Mouse (Mus musculus): ENCODE data around the gene Sntb2. TPM values are rescaled to one million over a fixed set of nuclear protein-coding genes. Genes with fewer than 3 reads are reported as not detected.

Sntb2 gene
- polyA plus RNA-seq, 1 experiment from 2014 or later, result 15.1 TPM

DNA sequence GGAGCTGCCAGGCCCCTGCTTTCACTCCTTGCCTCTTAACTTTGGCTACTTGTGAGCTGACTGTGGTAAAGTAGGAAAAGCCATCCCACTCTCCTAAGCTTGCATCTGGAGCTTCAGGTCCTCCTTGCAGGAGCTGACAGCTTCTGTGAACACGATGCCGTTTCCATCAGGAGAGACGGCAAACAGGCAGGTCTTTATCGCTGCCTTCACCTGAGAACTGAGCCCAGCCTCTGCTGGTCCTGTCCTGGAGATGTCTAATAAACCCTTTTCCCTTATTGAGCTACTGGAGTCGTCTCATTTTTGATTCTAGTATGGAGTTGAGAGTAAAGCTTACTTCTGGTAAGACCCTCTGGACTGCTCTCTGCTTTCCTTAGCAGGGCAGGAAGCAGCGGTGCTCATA, 109.9 kb downstream of the Sntb2 start:
- peaks cover 79% of the 10 kb centered on the region for H3K36me3 ChIP-seq (ENCODE audit: control insufficient read depth, insufficient read depth, low read length)
- no peak overlapping the region for H3K27ac ChIP-seq (ENCODE audit: low read depth)
- H3K9me3 ChIP-seq (ENCODE audit: control insufficient read depth, low read length), result no peaks in the 10 kb centered on the region
- H3K4me2 ChIP-seq (ENCODE audit: low read length), result no peak overlapping the region
- no peaks in the 10 kb centered on the region for H3K27me3 ChIP-seq (replicated peaks; ENCODE audit: control insufficient read depth, insufficient read depth, low read length)
- DNase-seq (ENCODE audit: low spot score), result no peak
- 89% methylated on average over 6 of the region's 6 CpGs for WGBS
- no peak for ATAC-seq (replicated peaks; ENCODE audit: low FRiP score, low TSS enrichment, low read depth)
- no peaks in the 10 kb centered on the region; the same call in 1 of the 2 replicates for H3K4me1 ChIP-seq (replicated peaks; ENCODE audit: control insufficient read depth, insufficient read depth, low read length)
- no peak overlapping the region for H3K9ac ChIP-seq (ENCODE audit: low read length)
- H3K4me3 ChIP-seq (ENCODE audit: low read depth, low read length), result no peak overlapping the region

DNA sequence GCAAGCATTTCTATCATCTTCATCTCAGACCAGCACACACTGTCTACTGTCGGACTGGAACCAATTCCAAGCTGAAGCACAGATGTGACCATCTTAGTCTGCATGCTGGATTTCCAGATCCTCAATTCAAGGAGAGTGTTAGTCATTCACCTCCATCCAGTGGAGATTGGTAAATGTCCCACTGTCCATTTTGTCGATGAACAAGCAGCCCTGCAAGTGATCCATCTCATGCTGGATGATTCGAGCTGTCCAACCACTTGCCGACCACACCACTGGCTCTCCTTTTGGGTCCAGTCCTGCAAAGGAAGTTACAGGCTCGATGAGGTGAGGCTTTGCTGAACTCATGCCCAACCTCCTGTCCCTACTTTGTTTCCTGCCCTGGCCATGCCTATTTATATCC, 111.4 kb downstream of the Sntb2 start:
- H3K4me3 ChIP-seq (ENCODE audit: low read depth, low read length), result peak overlapping the region; percentile 78; the same call in 1 of the 2 replicates
- WGBS, result 83% methylated on average over 5 of the region's 5 CpGs
- H3K9ac ChIP-seq (ENCODE audit: low read length), result no peak overlapping the region
- H3K27ac ChIP-seq (ENCODE audit: low read depth), result no peak overlapping the region
- no peaks in the 10 kb centered on the region; the same call in 1 of the 2 replicates for H3K4me1 ChIP-seq (replicated peaks; ENCODE audit: control insufficient read depth, insufficient read depth, low read length)
- DNase-seq (ENCODE audit: low spot score) (no peak), ATAC-seq (replicated peaks; ENCODE audit: low FRiP score, low TSS enrichment, low read depth) (no peak)
- peaks cover 83% of the 10 kb centered on the region for H3K36me3 ChIP-seq (ENCODE audit: control insufficient read depth, insufficient read depth, low read length)
- H3K4me2 ChIP-seq (ENCODE audit: low read length), result peak overlapping the region; percentile 82; the same call in 1 of the 2 replicates
- no peaks in the 10 kb centered on the region for H3K9me3 ChIP-seq (ENCODE audit: control insufficient read depth, low read length)
- no peaks in the 10 kb centered on the region for H3K27me3 ChIP-seq (replicated peaks; ENCODE audit: control insufficient read depth, insufficient read depth, low read length)

DNA sequence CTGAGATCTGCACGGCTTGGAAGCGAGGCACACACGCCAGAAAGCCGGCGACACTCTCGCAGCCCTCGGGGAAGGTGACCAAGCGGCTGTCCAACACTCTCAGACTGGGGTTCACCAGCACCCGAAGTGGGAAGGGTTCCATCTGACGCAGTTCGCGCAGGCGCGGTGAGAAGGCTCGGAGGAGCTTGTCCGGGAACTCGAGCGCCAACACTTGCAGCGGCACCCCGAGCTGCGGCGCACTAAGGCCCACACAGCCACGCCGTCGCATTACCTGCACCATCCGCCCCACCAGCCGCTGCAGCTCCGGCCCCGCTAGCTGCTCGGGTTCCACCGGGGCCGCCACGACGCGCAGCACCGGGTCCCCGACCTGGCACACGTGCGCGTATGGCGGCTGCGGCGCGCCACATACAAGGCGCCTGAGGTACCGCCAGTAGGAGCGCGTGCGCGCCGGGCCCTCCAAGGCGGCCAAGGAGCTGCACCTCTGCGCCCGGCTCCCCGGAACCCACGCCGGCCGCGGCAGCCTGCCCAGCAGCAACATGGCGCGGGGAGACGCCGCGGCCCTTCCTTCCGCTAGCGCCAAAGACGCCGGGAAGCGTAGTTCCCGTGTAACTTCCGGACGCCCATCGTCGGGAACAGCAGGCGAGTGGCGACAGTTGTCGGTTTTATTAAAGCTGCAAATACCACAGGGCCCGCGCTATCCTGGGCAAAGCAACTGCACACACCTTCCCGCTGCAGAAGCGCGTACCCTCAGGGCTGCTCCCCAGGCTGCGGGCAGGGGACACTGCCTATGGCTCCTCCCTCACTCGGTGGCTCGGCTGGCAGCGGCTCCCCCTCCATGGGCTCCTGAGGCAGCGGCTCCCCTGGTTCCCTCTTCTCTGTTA, 112.8 kb downstream of the Sntb2 start, which contains the start of gene Pdf:
Pdf (minus strand) TSS at position 554 of the 881 bp plus-strand sequence.
- no peaks in the 10 kb centered on the region for H3K9me3 ChIP-seq (ENCODE audit: control insufficient read depth, low read length)
- peak within 1 kb of the TSS; percentile 78 for H3K4me3 ChIP-seq (ENCODE audit: low read depth, low read length)
- peaks cover 83% of the 10 kb centered on the region for H3K36me3 ChIP-seq (ENCODE audit: control insufficient read depth, insufficient read depth, low read length)
- no peaks in the 10 kb centered on the region; the same call in 1 of the 2 replicates for H3K4me1 ChIP-seq (replicated peaks; ENCODE audit: control insufficient read depth, insufficient read depth, low read length)
- under 1% methylated on average over 84 of the region's 87 CpGs for WGBS
- H3K27ac ChIP-seq (ENCODE audit: low read depth), result peak within 1 kb of the TSS; percentile 92
- H3K27me3 ChIP-seq (replicated peaks; ENCODE audit: control insufficient read depth, insufficient read depth, low read length), result no peaks in the 10 kb centered on the region
- H3K4me2 ChIP-seq (ENCODE audit: low read length), result peak within 1 kb of the TSS; percentile 82
- DNase-seq (ENCODE audit: low spot score) (peak; percentile 86), ATAC-seq (replicated peaks; ENCODE audit: low FRiP score, low TSS enrichment, low read depth) (peak; percentile 75)
- peak within 1 kb of the TSS; percentile 86 for H3K9ac ChIP-seq (ENCODE audit: low read length)

DNA sequence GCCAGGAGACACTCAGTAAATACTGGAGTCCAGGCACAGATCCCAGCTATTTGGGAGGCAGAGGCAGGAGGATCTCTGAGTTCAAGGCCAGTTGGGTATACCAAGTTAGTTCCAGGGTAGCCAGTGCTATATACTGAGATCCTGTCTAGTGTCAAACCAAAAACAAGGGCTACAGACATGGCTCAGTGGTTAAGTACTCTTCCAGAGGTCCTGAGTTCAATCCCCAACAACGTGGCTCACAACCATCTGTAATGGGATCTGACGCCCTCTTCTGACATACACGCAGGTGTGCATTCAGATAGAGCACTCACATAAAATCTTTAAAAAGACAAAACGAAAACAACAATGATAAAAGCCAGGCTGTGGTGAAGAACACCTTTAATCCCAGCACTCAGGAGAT, 113.9 kb downstream of the Sntb2 start:
- Histone ChIP-seq H3K27me3 (replicated peaks; ENCODE audit: control insufficient read depth, insufficient read depth, low read length) (no peaks in the 10 kb centered on the region), H3K9ac (ENCODE audit: low read length) (no peak overlapping the region), H3K27ac (ENCODE audit: low read depth) (no peak overlapping the region), H3K4me2 (ENCODE audit: low read length) (peak overlapping the region; percentile 82), H3K9me3 (ENCODE audit: control insufficient read depth, low read length) (no peaks in the 10 kb centered on the region), H3K36me3 (ENCODE audit: control insufficient read depth, insufficient read depth, low read length) (peaks cover 82% of the 10 kb centered on the region), H3K4me1 (replicated peaks; ENCODE audit: control insufficient read depth, insufficient read depth, low read length) (no peaks in the 10 kb centered on the region; the same call in 1 of the 2 replicates), H3K4me3 (ENCODE audit: low read depth, low read length) (no peak overlapping the region)
- WGBS, result 94% methylated on average over 4 of the region's 4 CpGs
- DNase-seq (ENCODE audit: low spot score) (no peak), ATAC-seq (replicated peaks; ENCODE audit: low FRiP score, low TSS enrichment, low read depth) (no peak)

DNA sequence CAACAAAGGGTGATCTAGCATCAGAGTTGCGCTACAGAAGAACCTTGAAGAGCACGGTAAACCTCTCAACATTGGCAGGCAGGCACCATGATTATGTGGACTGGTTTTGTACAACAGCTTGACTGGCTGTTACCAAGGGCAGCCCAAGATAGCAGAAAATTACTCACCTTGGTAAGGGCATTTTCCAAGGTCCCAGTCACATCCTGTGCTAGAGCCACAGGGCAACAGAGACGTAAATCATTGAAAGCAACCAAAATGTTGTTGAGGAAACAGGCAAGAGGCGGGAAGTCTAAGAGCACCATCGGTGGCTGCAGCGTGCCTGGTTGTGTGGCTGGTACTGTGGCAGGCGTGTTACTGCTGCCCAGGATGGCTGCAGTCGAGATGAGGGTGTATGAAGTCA, 116.5 kb downstream of the Sntb2 start:
- Histone ChIP-seq H3K9ac (ENCODE audit: low read length) (no peak overlapping the region), H3K27ac (ENCODE audit: low read depth) (no peak overlapping the region), H3K4me2 (ENCODE audit: low read length) (no peak overlapping the region), H3K27me3 (replicated peaks; ENCODE audit: control insufficient read depth, insufficient read depth, low read length) (no peaks in the 10 kb centered on the region), H3K4me3 (ENCODE audit: low read depth, low read length) (no peak overlapping the region), H3K36me3 (ENCODE audit: control insufficient read depth, insufficient read depth, low read length) (peaks cover 60% of the 10 kb centered on the region), H3K4me1 (replicated peaks; ENCODE audit: control insufficient read depth, insufficient read depth, low read length) (peaks cover 9% of the 10 kb centered on the region; the same call in 1 of the 2 replicates), H3K9me3 (ENCODE audit: control insufficient read depth, low read length) (no peaks in the 10 kb centered on the region)
- 97% methylated on average over 8 of the region's 8 CpGs for WGBS
- DNase-seq (ENCODE audit: low spot score), result no peak
- no peak for ATAC-seq (replicated peaks; ENCODE audit: low FRiP score, low TSS enrichment, low read depth)

DNA sequence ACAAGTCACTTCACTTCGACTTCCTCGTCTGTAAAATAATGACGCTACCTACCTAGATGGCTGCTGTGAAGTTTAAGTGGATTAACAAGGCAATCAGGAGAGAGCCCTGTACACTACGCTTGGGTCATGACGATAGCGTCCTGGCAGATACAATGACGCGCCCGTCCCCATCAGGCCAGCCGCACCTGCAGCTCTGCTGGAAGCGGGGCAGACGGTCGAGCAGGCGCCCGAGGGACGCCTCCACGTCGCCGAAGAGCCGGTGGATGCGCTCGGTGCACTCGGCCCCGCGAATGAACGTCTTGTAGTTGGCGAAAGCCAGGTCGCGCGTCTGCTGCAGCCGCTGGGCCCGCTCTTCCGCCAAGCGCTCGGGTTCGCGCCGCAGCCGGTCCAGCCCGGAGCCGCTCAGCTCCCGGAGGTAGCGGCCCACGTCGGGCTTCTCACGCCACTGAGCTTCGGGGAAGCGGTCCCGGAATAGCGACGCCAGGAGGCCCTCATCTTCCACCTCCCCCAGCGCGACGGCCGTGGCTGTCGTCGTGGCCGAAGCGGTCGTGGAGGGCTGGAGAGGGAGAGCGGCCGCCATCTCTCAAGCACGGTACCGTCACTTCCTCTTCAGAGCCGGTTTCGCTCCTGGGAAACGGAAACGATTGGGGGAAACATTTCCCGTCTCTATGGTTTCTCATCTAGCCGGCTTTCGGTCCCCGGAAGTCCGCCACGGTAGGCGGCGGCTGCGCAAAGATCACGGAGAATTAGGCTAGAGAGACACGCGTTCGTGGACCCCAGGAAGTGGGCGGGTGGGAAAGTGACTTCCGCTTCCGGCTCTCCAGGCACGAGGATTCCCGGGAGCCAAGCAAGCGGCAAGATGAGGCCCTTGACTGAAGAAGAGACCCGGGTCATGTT, 120.8 kb downstream of the Sntb2 start, which contains the start of the genes Cog8 and Nip7:
Cog8 (minus strand) TSS at position 614 of the 897 bp plus-strand sequence.
Nip7 (plus strand) TSS at position 802 of the 897 bp plus-strand sequence.
- H3K4me1 ChIP-seq (replicated peaks; ENCODE audit: control insufficient read depth, insufficient read depth, low read length), result peaks cover 15% of the 10 kb centered on the region; the same call in 1 of the 2 replicates
- peak within 1 kb of the TSS; percentile 76 for H3K9ac ChIP-seq (ENCODE audit: low read length)
- peak within 1 kb of the TSS; percentile 96 for H3K4me2 ChIP-seq (ENCODE audit: low read length)
- H3K9me3 ChIP-seq (ENCODE audit: control insufficient read depth, low read length), result no peaks in the 10 kb centered on the region
- DNase-seq (ENCODE audit: low spot score) (peak; percentile 95), ATAC-seq (replicated peaks; ENCODE audit: low FRiP score, low TSS enrichment, low read depth) (peak; percentile 90)
- under 1% methylated on average over 88 of the region's 88 CpGs for WGBS
- H3K36me3 ChIP-seq (ENCODE audit: control insufficient read depth, insufficient read depth, low read length), result peaks cover 56% of the 10 kb centered on the region
- peak within 1 kb of the TSS; percentile 62 for H3K27ac ChIP-seq (ENCODE audit: low read depth)
- no peaks in the 10 kb centered on the region for H3K27me3 ChIP-seq (replicated peaks; ENCODE audit: control insufficient read depth, insufficient read depth, low read length)
- H3K4me3 ChIP-seq (ENCODE audit: low read depth, low read length), result peak within 1 kb of the TSS; percentile 90

DNA sequence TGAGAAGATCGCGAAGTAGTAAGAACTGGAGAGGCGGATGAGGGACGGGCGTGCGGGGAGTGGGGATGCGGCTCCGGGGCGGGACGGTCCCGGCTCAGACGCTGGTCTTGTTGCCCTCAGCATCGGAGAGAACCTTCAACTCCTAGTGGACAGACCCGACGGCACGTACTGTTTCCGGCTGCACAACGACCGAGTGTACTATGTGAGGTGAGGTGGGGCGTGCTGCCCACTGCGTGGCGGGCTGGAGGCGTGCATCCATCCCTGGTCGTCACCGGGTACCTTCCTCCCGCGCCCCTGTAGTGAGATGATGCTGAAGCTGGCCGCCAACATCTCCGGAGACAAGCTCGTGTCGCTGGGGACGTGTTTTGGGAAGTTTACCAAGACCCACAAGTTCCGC, 121.4 kb downstream of the Sntb2 start:
- Histone ChIP-seq H3K9me3 (ENCODE audit: control insufficient read depth, low read length) (no peaks in the 10 kb centered on the region), H3K9ac (ENCODE audit: low read length) (peak overlapping the region; percentile 76), H3K27ac (ENCODE audit: low read depth) (no peak overlapping the region), H3K4me2 (ENCODE audit: low read length) (peak overlapping the region; percentile 96), H3K36me3 (ENCODE audit: control insufficient read depth, insufficient read depth, low read length) (peaks cover 50% of the 10 kb centered on the region), H3K4me3 (ENCODE audit: low read depth, low read length) (peak overlapping the region; percentile 90), H3K4me1 (replicated peaks; ENCODE audit: control insufficient read depth, insufficient read depth, low read length) (peaks cover 15% of the 10 kb centered on the region; the same call in 1 of the 2 replicates), H3K27me3 (replicated peaks; ENCODE audit: control insufficient read depth, insufficient read depth, low read length) (no peaks in the 10 kb centered on the region)
- under 1% methylated on average over 33 of the region's 33 CpGs for WGBS
- ATAC-seq (replicated peaks; ENCODE audit: low FRiP score, low TSS enrichment, low read depth) (peak; percentile 64; the same call in 1 of the 2 replicates), DNase-seq (ENCODE audit: low spot score) (no peak)

- Histone ChIP-seq H3K36me3 (ENCODE audit: control insufficient read depth, insufficient read depth, low read length) (peaks cover 21% of the 10 kb centered on the region), H3K9me3 (ENCODE audit: control insufficient read depth, low read length) (no peaks in the 10 kb centered on the region), H3K27me3 (replicated peaks; ENCODE audit: control insufficient read depth, insufficient read depth, low read length) (no peaks in the 10 kb centered on the region), H3K4me3 (ENCODE audit: low read depth, low read length) (no peak overlapping the region), H3K27ac (ENCODE audit: low read depth) (no peak overlapping the region), H3K9ac (ENCODE audit: low read length) (no peak overlapping the region), H3K4me1 (replicated peaks; ENCODE audit: control insufficient read depth, insufficient read depth, low read length) (peaks cover 3% of the 10 kb centered on the region; the same call in 1 of the 2 replicates), H3K4me2 (ENCODE audit: low read length) (no peak overlapping the region)
- no peak for DNase-seq (ENCODE audit: low spot score)
- 84% methylated on average over 1 of the region's 1 CpGs for WGBS
- no peak for ATAC-seq (replicated peaks; ENCODE audit: low FRiP score, low TSS enrichment, low read depth)
These were observed 127.1 kb downstream of the Sntb2 start for GRCm38 (mm10) chr8:107062613-107063012.

All from intestine, embryonic 14.5 days (tissue).